Mouse (Mus musculus): ENCODE results near the gene Hs6st1.

The Hs6st1 gene

DNA sequence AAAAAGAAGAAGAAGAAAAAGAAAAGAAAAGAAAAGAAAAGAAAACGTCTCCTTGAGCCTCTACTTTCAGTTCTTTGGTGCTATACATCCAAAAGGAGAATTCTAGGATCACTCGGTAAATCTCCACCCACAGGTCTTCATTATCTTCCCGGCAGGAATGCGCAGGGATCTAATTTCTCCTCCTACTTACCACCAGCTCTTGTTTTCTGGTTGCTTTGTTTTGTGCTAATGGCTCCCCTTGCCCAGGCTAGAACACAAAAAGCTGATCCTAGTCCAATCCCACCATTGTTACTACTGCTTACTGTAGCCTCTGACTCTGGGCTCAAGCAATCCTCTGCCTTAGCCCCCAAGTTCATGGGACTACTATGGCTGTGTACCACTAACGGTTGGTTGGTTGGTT lies 16.9 kb downstream of the Hs6st1 start:
- DNase-seq (ENCODE audit: low spot score): no peak

DNA sequence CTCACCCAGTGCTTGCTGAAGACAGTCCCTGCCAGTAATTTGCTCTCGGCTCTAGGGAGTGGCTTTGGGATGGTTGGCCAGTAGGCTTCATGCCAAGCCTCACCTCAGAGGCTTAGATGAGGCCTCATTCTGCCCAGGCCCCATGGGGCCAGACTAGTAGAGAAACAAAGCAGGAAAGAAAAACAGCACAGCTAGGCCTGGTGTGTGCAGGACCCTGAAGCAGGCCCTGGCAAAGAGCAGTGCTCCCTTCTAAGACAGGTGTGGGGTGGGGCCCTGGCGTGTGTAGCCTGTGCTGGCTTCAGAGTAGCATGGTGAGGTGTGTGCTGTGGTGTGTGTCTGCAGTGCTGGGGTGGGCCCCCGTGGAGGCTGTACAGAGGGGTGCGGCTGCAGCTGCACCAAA lies 20.2 kb downstream of the Hs6st1 start:
- no peak for DNase-seq (ENCODE audit: low spot score)

DNA sequence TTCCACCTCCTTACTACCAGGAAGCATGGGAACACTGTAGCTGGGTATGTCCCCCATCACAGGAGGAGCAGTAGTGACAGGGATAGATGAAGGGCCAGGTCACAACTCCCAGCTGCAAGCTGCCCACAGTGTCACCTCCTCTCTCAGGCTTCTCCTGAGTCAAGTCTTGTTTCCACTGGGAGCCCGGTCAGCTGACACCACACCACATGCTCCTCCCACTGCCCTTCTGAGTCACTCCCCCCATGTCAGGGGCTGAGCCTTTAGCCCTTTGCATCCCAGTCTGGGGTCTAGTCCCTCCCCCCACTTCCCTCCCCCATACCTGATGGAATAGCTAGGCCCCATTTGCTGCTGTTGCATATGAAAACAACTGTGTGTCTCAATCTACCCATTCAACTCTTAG lies 21.3 kb downstream of the Hs6st1 start:
- no peak for DNase-seq (ENCODE audit: low spot score)

DNA sequence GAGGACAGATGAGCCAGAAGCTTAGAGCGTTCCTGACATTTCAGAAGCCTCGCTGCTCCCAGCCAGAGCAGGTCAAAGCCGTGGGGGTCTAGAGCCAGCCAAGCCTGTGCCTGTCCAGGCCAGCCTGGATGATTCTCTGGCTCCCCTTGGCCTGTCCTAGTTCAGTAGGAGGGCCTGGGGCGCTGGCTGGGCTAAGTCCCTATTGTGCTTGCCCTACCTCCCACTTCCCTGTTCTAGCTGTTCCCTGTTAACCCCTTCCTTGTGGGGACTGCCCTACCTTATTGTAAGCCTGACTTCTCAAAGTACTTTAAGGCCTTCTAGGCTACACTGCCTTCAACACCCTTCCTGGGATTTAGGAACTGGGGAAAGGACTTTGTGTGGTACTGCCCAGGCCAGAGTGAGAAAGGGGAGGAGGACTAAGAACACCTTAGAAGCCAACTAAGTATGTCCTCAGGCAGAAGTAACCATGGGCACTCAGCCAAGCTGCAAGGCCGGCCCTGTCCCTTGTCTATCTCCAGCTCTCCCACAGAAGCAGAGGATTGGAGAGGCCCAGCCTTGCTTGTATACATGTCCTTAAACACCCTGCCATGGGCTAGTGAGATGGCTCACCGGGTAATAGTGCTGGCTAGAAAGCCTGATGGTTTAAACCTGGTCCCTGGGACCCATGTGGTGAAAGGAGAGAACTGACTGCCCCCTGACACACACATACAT lies 22.0 kb downstream of the Hs6st1 start:
- DNase-seq (ENCODE audit: low spot score): no peak

DNA sequence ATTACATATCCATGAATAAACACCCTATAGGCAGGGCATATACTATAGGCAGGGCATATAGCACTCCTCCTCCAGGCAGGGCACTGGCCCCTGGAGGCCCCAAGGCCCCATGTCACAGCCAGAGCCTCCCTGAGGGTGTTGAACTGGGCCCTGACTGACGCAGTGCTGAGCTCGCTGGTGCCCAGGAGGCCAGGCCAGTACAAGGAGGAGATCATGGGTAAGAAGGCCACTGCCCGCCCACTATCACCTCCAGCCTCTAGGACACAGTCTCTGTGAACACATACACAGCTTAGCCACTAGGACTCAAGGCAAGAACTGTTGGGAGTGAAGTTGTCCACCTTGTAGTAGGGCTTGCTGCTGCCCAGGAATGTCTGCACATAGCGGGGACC lies 22.5 kb downstream of the Hs6st1 start:
- no peak for DNase-seq (ENCODE audit: low spot score)

DNA sequence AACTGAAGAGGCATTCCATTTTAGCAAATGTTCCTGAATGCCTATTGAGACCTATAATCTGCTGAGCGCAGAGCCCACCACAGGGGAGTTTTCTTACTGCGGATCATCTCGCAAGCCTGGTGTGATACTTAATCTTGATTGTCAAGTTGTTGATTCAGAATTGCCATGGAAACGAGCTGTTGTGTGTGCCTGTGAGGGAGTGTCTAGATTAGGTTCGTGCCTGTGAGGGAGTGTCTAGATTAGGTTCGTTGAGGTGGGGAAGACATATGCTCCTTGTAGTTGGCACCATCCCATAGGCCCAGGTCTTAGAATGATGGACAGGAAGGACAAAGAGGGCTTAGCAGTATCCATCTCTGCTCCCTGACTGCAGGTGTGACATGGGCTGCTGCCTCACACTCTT lies 23.0 kb downstream of the Hs6st1 start:
- no peak for DNase-seq (ENCODE audit: low spot score)

DNA sequence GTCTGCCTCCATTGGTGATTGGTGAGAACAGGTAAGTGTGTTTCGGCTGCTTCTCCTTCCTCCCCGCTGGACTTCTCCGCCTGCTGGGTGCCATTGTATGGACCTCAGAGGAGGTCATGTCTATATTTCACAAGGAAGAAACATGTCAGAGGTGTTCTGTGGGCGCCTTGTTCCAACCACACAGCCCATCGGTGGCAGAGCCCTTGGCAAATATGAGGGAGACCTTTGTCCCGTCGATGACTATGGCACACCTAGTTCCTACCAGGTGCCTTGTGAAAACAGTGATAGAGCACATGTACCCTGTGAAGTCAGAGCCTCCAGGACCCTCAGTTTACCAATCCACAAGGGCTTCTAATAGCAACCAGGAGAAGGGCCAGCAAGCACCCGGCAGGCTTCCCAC lies 25.5 kb downstream of the Hs6st1 start:
- DNase-seq (ENCODE audit: low spot score): no peak

DNA sequence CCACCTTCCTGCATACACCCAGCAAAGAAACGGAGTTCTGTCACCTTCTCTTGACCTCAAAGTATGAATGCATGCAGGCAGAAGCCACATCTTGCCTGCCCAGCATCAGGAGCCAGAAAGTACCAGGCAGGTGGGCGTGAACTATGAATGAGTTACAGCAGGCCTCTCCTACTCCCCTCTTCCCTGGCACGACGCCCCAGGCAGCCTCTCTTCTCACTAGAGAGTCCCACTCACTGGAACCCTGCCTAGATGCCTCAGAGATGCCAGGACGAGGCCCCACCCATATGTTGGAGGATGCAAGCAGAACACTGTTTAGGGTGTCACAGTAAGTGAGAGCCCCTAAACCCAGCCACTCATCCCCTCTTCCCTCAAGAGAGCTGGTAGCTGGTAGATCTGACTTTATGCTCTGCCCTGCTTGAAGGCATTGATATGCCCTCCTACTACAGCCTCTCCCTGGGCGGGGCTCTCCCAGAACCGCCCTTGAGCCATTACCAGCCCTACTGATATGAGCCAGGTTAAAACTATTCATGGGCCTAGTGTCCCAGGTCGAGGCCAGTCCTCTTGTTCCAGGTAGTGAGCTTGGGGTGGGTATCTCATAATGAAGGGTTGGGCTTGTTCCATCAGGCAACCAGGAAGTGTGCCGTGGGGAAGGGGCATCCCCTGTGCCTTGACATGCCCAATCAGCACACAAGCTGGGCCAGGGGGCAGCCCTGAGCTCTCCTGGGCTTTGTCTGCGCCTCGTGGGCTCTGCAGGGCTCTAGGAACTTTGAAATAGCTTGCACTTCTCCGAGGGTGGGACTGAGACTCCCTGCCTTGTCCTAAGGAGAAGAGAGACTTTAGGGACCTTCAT lies 27.4 kb downstream of the Hs6st1 start:
- DNase-seq (ENCODE audit: low spot score): no peak

DNA sequence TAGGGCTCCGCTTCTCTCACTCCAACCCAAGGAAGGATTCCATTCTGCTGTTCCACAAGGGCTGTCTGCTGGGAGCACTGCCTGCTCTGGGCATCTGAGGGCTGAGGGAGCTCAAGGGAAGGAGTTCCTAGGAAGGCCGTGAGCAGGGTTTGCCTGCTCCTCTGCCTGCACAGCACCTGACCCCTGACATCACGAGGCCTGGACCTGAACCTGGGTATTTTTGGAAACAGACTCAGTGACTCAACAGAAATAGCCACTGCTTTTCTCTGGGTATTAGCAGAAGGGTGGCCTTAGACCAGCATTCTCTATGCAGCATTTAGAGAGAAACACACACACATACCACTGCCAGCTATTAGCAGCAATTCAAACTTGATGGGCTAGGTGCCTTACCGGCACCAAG lies 30.2 kb downstream of the Hs6st1 start:
- DNase-seq (ENCODE audit: low spot score): no peak

DNA sequence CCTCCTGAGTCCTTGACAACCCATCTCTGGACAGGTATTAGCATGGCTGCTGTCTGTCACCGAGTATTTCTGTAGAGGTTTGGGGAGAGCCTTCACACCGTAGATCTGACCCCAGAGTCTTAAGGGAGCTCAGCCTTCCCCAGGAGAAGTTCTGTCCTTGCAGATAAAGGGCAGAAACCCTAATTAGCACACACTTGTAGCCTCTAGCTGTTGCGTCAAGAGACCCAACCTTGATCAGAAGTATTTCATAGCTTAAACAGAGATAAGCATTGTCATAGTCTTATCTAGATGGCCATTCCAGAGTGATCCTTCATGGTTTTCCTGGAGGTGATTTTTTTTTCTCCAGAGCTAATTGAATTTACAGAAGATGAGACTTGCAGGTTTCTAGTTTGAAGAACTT lies 32.2 kb downstream of the Hs6st1 start:
- no peak for DNase-seq (ENCODE audit: low spot score)

DNA sequence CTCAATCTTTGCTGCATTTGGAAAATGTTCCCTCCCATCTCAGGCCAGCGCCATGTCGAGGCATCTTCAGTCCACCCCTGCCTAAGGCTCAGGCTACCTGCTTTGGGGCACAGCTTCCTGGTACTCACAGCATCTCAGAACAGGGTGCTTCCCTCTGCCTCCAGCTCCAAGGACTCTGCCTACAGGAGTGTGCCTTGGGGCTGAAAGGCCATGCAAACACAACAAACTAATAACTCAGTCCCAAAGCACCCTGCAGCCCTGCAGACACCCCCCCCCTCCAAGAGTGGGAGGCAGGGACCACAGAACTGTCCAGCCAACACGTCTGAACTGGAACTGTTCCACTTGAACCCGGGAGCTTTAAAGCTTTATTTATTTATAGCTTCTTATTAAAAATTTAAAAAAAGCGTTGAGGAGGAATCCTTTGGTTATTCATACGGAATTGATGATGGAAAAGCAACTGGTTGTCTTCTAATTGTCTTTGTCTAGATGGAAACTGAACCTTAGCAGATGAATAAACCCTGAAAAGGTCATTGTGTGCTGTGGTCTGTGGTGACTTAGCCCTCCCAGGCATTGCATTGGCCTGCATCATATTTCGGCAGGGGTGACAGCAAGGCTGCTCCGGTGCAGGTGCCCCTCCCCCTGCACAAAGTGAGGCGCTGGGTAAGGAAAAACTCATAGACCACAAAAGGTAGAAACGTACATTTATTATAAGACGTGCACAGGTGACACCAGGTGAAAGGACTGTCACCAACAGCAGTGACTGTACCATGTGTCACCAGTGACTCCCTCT lies 37.9 kb downstream of the Hs6st1 start:
- DNase-seq (ENCODE audit: low spot score): no peak

DNA sequence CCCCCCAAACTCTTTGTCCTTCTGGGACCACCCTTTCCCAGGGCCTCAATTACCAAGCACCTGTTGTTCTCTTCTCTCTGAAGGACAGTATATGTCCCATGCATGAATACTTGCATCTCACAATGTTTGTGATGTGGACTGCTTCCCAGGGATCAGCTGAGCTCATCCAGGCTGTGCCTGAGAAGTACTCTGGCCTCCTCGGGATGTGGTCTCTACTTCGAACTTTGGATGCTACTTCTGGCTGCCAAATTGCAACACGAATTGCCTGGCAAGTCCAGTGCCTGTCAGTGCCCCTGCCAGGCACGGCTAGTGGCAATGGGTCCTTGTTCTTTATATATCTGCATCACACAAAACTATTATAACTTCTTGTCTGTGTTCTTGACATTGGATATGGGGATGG lies 41.8 kb downstream of the Hs6st1 start:
- DNase-seq (ENCODE audit: low spot score): no peak

DNA sequence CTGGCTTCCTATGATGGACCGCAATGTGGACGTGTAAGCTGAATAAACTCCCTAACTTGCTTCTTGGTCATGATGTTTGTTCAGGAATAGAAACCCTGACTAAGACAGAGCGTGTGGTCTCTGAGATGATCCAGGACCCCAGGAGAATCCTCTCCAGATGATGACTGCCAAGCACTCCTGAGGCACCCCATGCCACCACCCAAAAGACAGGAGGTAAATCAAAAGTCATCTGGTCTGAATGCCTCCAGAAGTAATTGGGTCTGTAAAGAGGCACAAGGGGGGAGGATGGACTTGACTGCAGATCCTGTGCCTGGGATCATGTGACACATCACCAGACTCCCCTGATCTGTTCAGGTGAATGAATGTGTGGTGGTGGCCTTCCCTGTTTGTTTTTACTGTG lies 44.5 kb downstream of the Hs6st1 start:
- no peak for DNase-seq (ENCODE audit: low spot score)

DNA sequence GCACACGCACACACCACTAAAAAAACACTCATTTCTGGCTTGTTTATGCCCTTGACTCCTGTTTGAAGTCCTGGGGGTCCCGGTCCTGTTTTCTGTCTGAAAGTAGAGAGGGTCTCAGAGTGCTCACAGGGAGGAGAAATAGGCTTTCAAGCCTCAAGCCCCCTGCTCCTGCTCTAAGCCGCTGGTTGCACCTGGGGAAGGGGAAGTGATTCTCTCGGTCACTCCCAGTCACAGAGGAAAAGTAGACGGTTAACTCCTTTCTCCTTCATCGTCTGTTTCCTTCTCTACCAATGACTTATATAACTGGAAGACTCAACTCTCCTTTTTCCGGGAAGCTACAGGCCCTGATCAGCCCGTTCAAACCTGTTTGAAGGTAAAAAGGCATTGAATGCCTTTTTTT lies 45.5 kb downstream of the Hs6st1 start:
- DNase-seq (ENCODE audit: low spot score): no peak

DNA sequence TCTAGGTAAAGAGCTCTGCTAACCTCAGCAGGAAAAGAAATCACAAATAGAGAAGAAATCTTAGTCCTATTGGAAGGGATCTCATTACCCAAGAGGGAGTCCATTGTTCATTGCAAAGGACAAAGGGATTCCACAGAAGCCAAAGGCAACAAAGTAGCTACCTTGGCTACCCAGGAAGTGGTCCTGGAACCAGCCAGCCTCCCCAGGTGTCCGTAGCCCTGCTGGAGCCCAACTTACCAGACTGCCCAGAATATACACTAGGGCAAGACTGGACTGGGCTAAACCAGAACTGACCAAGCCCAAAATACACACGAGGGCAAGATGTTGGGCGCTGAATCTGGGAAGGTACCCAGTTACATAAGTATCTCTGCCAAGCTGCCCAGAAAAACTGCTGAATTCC lies 46.6 kb downstream of the Hs6st1 start:
- no peak for DNase-seq (ENCODE audit: low spot score)

DNA sequence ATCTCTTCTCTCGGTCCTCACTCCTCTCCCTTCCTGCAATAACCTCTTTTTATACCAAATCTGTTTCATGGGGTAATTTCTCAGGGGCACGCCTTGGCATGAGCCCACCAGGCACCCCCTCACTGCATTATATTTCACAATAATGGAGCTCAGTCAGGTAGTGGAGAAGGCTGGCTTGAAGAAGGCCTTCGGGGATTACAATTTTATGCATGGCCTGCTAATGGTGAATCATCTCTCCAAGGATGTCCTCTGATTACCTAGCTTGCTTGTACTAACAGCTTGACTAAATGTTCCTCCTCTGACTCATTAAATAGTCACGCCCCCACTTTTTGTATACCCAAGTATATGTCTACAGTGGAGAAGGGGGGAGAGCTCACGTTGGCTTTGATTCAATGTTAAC lies 48.3 kb downstream of the Hs6st1 start:
- DNase-seq (ENCODE audit: low spot score): no peak

DNA sequence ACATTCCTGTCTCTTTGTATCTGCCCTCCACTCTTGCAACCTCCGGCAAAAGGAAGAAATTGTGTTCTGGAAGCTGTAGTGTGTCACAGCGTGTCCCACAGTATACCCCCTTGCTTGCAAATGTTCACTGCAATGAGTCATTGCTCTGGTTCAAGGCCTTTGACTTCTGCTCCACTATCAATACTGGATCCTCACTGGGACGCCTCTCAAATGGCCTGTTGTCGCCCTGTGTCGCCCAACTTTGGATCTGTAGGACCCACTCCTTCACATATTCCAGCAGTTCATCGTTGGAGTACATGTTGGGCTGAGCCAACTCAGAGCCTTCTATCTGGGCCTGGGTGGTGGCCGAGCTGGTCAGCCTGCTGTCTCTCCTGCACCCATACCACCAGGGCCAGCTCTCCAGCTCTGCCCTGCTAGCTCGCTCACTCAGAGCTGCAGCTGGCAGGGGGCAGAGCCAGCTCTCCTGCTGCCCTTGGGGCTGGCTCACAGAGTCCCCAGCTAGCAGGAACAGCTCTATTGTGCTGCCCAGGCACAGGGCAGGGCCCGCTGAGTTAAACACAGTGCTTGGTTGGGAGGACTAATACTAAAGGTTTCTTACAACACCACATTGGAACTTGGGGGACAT lies 50.0 kb downstream of the Hs6st1 start:
- no peak for DNase-seq (ENCODE audit: low spot score)

DNA sequence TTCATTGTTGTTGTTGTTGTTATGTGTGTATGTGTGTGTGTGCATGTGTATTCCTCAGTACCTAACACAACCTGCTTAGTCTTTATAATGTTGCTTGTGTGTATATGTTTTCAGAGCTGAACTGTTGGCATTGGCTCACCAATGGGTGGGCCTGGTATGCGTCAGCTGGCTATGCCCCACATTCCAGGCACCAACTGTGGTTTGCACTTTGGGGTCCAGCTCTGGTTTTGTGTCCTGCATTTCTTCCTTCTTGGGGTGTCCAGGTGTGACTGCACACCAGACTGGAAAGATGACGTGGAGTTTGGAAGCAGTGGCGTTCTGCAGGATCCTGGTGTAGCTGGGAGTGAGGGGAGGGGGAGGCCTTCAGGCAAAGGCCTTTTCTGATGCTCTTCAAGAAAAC lies 50.8 kb downstream of the Hs6st1 start:
- DNase-seq (ENCODE audit: low spot score): no peak

DNA sequence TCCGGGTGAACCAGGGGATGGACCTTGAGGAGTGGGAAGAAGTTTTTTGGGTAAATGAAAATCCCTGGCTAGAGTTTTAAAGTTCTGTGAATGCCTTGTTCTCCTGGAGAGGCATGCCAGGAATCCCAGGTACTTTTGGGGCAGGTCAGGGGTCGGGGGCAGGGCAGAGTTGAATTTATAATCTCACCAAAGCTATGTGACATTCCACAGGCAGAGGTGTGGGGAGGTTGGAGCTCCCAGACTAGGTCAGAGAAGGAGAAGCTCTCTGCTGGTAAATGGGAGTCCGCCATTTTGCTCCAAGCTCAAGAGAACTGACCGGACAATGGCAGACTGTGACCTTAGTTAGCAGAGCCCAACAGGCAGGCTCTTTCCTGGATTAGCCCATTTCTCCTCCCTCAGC lies 51.2 kb downstream of the Hs6st1 start:
- no peak for DNase-seq (ENCODE audit: low spot score)

DNA sequence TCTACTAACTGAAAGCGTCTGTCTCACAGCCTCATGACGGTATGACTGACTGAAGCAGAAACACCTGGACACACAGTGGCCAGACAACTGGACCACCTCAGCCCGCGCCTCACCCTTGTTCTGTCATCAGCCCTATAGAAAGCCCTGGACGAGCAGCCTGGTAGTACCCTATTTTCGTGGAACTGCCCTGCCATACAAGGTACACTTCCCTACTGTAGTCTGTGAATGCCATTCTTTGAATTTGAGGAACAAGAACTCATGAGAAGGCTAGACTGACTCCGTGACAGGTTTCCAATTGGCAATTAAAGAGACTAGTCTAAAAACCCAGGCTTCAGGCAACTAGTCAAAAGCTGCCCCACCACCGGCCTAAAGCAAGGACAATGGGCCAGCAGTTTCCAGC lies 53.0 kb downstream of the Hs6st1 start:
- no peak for DNase-seq (ENCODE audit: low spot score)

DNA sequence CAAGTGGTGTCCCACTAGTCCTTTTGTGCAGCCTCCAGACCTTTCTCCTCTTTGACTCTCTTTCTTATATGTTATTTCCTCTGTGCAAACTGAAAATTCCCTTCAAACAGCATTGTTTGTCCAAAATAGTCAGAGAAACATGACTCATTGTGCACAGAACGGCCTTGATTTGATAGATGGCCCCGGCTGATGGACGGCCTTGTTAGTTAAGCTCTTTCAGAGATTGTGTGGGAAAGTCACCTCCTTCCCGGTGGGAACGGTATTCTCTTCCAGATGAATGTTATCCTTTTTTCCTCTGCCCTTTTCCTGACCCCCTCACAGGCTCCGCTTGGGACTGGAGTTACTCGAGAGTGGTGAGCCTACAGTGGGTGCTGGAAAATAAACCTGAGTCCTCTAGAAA lies 56.9 kb downstream of the Hs6st1 start:
- DNase-seq (ENCODE audit: low spot score): no peak

DNA sequence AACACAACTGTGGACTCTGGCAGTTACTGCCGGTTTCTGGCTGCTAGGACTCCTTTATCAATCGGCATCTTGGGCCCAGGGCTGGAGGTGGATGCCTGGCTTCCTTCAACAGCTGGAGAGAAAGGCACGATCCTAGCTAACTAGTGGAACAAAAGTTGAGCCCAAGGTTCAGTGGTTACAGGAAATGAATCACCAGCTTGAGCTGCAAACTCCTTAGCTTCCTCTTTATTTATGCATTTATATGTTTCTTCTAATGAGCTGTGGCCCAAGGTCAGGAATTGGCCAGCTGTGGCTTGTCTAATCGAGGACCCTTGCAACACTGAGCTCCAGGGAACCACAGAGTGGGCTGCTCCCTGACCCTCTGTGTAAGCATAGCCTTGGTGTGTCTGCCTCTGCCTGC lies 60.9 kb downstream of the Hs6st1 start:
- DNase-seq (ENCODE audit: low spot score): no peak

DNA sequence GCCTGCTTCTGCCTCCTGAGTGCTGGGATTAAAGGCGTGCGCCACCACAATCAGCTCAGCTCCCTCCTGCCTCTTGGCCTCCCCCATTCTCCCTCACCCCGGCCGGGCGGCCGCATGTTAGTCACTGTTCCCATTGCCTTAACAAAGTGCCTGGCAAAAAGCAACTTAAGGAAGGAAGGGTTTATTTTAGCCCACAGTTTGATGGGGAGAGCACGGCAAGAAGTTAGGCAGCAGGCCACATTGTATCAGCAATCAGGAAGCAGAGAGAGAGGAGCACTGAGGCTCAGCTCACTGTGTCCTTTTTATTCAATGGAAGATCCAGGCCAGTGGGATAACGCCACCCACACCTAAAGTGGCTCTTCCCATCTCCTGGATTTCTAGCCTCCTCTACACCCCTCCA lies 61.7 kb downstream of the Hs6st1 start:
- DNase-seq (ENCODE audit: low spot score): no peak

All from embryo, embryonic 10.5 days (tissue).